27 mouse cellular contexts compared by ENCODE assay signal in genomic region chr3:130702289-130702688, GRCm38 (mm10).
"Had no signal": no experiment of that assay in that cellular context is flagged by ENCODE, and none has a peak within 500 bp of the region (broad histone marks: within the 10 kb centered on the region; RNA-seq: fewer than 3 reads in every experiment).

No protein-coding gene starts in this region.

- ATAC-seq: hindbrain, embryonic 16.5 days; inflammation-experienced regulatory T-cells, adult 6 months; intestine, embryonic 15.5 days; intestine, postnatal 0 days had no signal

- H3K4me3 ChIP-seq: gastrocnemius, adult 2 months; heart, embryonic 10.5 days; heart, embryonic 12.5 days; hindbrain, embryonic 10.5 days; hindbrain, embryonic 12.5 days; intestine, embryonic 15.5 days; layer of hippocampus, adult 2 months; left cerebral cortex, adult 2 months; limb, embryonic 10.5 days; limb, embryonic 12.5 days; liver, embryonic 13.5 days had no signal

- H3K9ac ChIP-seq: heart, embryonic 12.5 days; hindbrain, embryonic 12.5 days; hindbrain, embryonic 14.5 days; intestine, embryonic 15.5 days; limb, embryonic 12.5 days; liver, embryonic 13.5 days had no signal

- H3K27me3 ChIP-seq: heart, embryonic 12.5 days; hindbrain, embryonic 12.5 days; intestine, embryonic 15.5 days; limb, embryonic 12.5 days; liver, embryonic 13.5 days had no signal

- H3K4me1 ChIP-seq: intestine, embryonic 15.5 days; limb, embryonic 10.5 days; limb, embryonic 12.5 days had no signal

- H3K9me3 ChIP-seq: heart, embryonic 10.5 days; heart, embryonic 12.5 days; hindbrain, embryonic 10.5 days; hindbrain, embryonic 12.5 days; intestine, embryonic 15.5 days; limb, embryonic 10.5 days; limb, embryonic 12.5 days; liver, embryonic 13.5 days had no signal

- H3K4me2 ChIP-seq: heart, embryonic 12.5 days; hindbrain, embryonic 12.5 days; hindbrain, embryonic 14.5 days; intestine, embryonic 15.5 days; limb, embryonic 12.5 days; liver, embryonic 11.5 days; liver, embryonic 13.5 days had no signal

- DNase-seq: gastrocnemius, adult 2 months; gastrocnemius, postnatal 10 days; gastrocnemius, postnatal 25 days; heart, adult 18-20 months; heart, postnatal 10 days; heart, postnatal 4 days; kidney, adult 18-20 months; kidney, adult 8-10 months; kidney, postnatal 10 days; kidney, postnatal 25 days; kidney, postnatal 4 days; liver; liver, embryonic 13.5 days had no signal

- H3K27ac ChIP-seq: gastrocnemius, adult 2 months; heart, embryonic 10.5 days; hindbrain, embryonic 10.5 days; hindbrain, embryonic 12.5 days; hindbrain, embryonic 14.5 days; intestine, embryonic 15.5 days; layer of hippocampus, adult 2 months; left cerebral cortex, adult 2 months; limb, embryonic 10.5 days; limb, embryonic 12.5 days; liver, embryonic 13.5 days had no signal
